In genomic region chr11:4220443-4221400, GRCm38 (mm10) we compare ENCODE assay signal across 9 mouse cellular contexts. TPM values are rescaled to one million over a fixed set of nuclear protein-coding genes. Genes with fewer than 3 reads are reported as not detected.
DNase-seq lines count a peak whose midpoint lies in the region; ATAC-seq and TF ChIP-seq lines count a peak whose summit lies in the region.
"Had no signal": no experiment of that assay in that cellular context is flagged by ENCODE, and none has a peak within 500 bp of the region (broad histone marks: within the 10 kb centered on the region; RNA-seq: fewer than 3 reads in every experiment).

No protein-coding gene starts in this region.

- 0 out of 2 replicates have a peak, but pooled peaks have one; percentile 13 for TF ChIP-seq EP300 in heart, adult 2 months (IDR thresholded peaks at IDR 0.05; ENCODE audit: insufficient read depth, low read depth, low read length)

- no peak overlapping the region for H3K27ac ChIP-seq in heart, embryonic 11.5 days (ENCODE audit: low read depth, low read length)
- H3K27ac ChIP-seq in heart, adult 2 months: no peak overlapping the region

- H3K79me2 ChIP-seq in heart, adult 2 months (replicated peaks; ENCODE audit: control insufficient read depth, insufficient read depth, low read length): no peaks in the 10 kb centered on the region

- DNase-seq in heart, adult 18-20 months: peak; percentile 79 to 92
- peak; percentile 66 for DNase-seq in WW6 (ENCODE audit: low read depth, low spot score)
- peak; percentile 91 to 94 for DNase-seq in cerebellum, postnatal 14 days
- DNase-seq in heart, adult 2 months: peak; percentile 78 to 88
- peak; percentile 61 for DNase-seq in layer of hippocampus, adult 9-10 months (ENCODE audit: low spot score)
- peak; percentile 91 to 94 for DNase-seq in spleen, postnatal 10 days (ENCODE audit: low spot score in 2 of 2)

- 0 out of 2 replicates have a peak, but pooled peaks cover 9% of the 10 kb centered on the region for H3K27me3 ChIP-seq in heart, embryonic 11.5 days (ENCODE audit: control insufficient read depth, insufficient read depth, low read length)
- no peaks in the 10 kb centered on the region for H3K27me3 ChIP-seq in heart, adult 2 months (ENCODE audit: control insufficient read depth, insufficient read depth, low read length)

- H3K9ac ChIP-seq in heart, embryonic 11.5 days (ENCODE audit: low read depth, low read length): no peak overlapping the region
- H3K9ac ChIP-seq in heart, adult 2 months (ENCODE audit: low read depth, low read length): no peak overlapping the region
- H3K9ac ChIP-seq: liver, embryonic 15.5 days had no signal

- no peak for ATAC-seq in heart, embryonic 11.5 days (replicated peaks; ENCODE audit: insufficient number of reproducible peaks, low FRiP score, low TSS enrichment)
- peak; percentile 73 for ATAC-seq in megakaryocyte, adult 5-6 weeks (ENCODE audit: poor library complexity, severe bottlenecking)

- no peaks in the 10 kb centered on the region for H3K36me3 ChIP-seq in heart, embryonic 11.5 days (ENCODE audit: control insufficient read depth, insufficient read depth, low read length)
- H3K36me3 ChIP-seq in heart, adult 2 months (ENCODE audit: control insufficient read depth, insufficient read depth, low read length): peaks cover 2% of the 10 kb centered on the region; the same call in 1 of the 2 replicates
- H3K36me3 ChIP-seq: liver, embryonic 15.5 days had no signal

- 0 out of 2 replicates have a peak, but pooled peaks cover 10% of the 10 kb centered on the region for H3K4me1 ChIP-seq in heart, embryonic 11.5 days (ENCODE audit: control insufficient read depth, insufficient read depth, low read length)
- peaks cover 12% of the 10 kb centered on the region for H3K4me1 ChIP-seq in heart, adult 2 months (ENCODE audit: control insufficient read depth, insufficient read depth, low read length)

- no peak overlapping the region for H3K4me2 ChIP-seq in heart, embryonic 11.5 days
- H3K4me2 ChIP-seq: liver, embryonic 15.5 days had no signal

- TF ChIP-seq CTCF in heart, adult 2 months (IDR thresholded peaks at IDR 0.05): peak; percentile 96

- no peak overlapping the region for H3K4me3 ChIP-seq in heart, embryonic 11.5 days (ENCODE audit: low read depth, low read length)
- no peak overlapping the region for H3K4me3 ChIP-seq in heart, adult 2 months
- H3K4me3 ChIP-seq: liver, embryonic 15.5 days had no signal

- WGBS in heart, embryonic 11.5 days (ENCODE audit: insufficient replicate concordance): 48% methylated on average over 28 of the region's 28 CpGs
- WGBS in heart, adult 2 months: 60% methylated on average over 28 of the region's 28 CpGs

- no peak for TF ChIP-seq POLR2A in heart, adult 2 months (IDR thresholded peaks at IDR 0.05; ENCODE audit: insufficient read depth, low read depth, low read length)

- 0 out of 2 replicates have a peak, but pooled peaks cover 2% of the 10 kb centered on the region for H3K9me3 ChIP-seq in heart, embryonic 11.5 days (replicated peaks; ENCODE audit: control insufficient read depth, low read length)
- H3K9me3 ChIP-seq: liver, embryonic 15.5 days had no signal

- intact Hi-C loops in heart, adult 2 months (cut with DNase I): loop anchor here (1.0 kb wide), 1 partner anchor 38 kb away; no protein-coding TSS in a partner anchor

RNA-seq across cellular contexts. Expression of gene Castor1, which starts 2.7 kb away (rescaled TPM):
- 1 to 10 TPM; 5.7 to 5.9 TPM for total RNA-seq in heart, adult 18-20 months (2021)
- polyA plus RNA-seq in heart, embryonic 11.5 days (2014; fragmentation: Nextera tagmentation; extraction: Ambion mirVana): 2.2 and 2.5 TPM in 2 replicates
- total RNA-seq in heart, adult 2 months (2021): 1 to 10 TPM; 4.0 to 5.9 TPM
- 10.7 and 13.5 TPM in 2 replicates for polyA plus RNA-seq in heart, adult 2 months (2012; rRNA removed)
- 1.2 and 1.3 TPM in 2 replicates for total RNA-seq in megakaryocyte, adult 5-6 weeks (2015)
- total RNA-seq in megakaryocyte, adult 5-6 weeks (2017): 1.1 and 2.3 TPM in 2 replicates

RNA-seq across cellular contexts. Expression of gene Osm, which starts 15.5 kb away (rescaled TPM):
- under 1 TPM in 1 of 2 experiments, not detected in 1; 0.15 TPM for total RNA-seq in heart, adult 18-20 months (2021)
- 0.10 and 0.11 TPM in 2 replicates for polyA plus RNA-seq in heart, embryonic 11.5 days (2014; fragmentation: Nextera tagmentation; extraction: Ambion mirVana)
- under 1 TPM; 0.13 to 0.14 TPM for total RNA-seq in heart, adult 2 months (2021)
- 0.14 and 0.15 TPM in 2 replicates for polyA plus RNA-seq in heart, adult 2 months (2012; rRNA removed)
- total RNA-seq in megakaryocyte, adult 5-6 weeks (2015): 26.6 and 34.4 TPM in 2 replicates
- 31.9 and 39.2 TPM in 2 replicates for total RNA-seq in megakaryocyte, adult 5-6 weeks (2017)

RNA-seq across cellular contexts. Expression of gene Tbc1d10a, which starts 34.1 kb away (rescaled TPM):
- total RNA-seq in heart, adult 18-20 months (2021): 10 to 100 TPM; 11.5 to 11.9 TPM
- polyA plus RNA-seq in heart, embryonic 11.5 days (2014; fragmentation: Nextera tagmentation; extraction: Ambion mirVana): 8.5 and 10.1 TPM in 2 replicates
- 10 to 100 TPM; 10.1 to 10.7 TPM for total RNA-seq in heart, adult 2 months (2021)
- 17.3 and 22.3 TPM in 2 replicates for polyA plus RNA-seq in heart, adult 2 months (2012; rRNA removed)
- total RNA-seq in megakaryocyte, adult 5-6 weeks (2015): 2.5 and 3.8 TPM in 2 replicates
- total RNA-seq in megakaryocyte, adult 5-6 weeks (2017): 5.5 and 8.3 TPM in 2 replicates

RNA-seq across cellular contexts. Expression of gene Lif, which starts 36.6 kb away (rescaled TPM):
- total RNA-seq in heart, adult 18-20 months (2021): under 1 TPM; 0.10 TPM
- 0.06 and 0.11 TPM in 2 replicates for polyA plus RNA-seq in heart, embryonic 11.5 days (2014; fragmentation: Nextera tagmentation; extraction: Ambion mirVana)
- under 1 TPM; 0.21 to 0.36 TPM for total RNA-seq in heart, adult 2 months (2021)
- polyA plus RNA-seq in heart, adult 2 months (2012; rRNA removed): 1.5 TPM in 2 replicates
- 0.18 and 0.31 TPM in 2 replicates for total RNA-seq in megakaryocyte, adult 5-6 weeks (2015)
- 1.1 and 6.7 TPM in 2 replicates for total RNA-seq in megakaryocyte, adult 5-6 weeks (2017)
- polyA plus RNA-seq: liver, embryonic 15.5 days had no signal

Comparison
In these comparisons a context has a peak if more than half of its experiments do, and no peak if none do; other contexts are left out.
1. RNA of gene Osm, which starts 15.5 kb away (total RNA-seq): 26.6 to 39.2 TPM in megakaryocyte, adult 5-6 weeks; 0.15 TPM in heart, adult 18-20 months and 0.13 to 0.14 TPM in heart, adult 2 months; every median in the first group is over 10 times any median in the second.
2. Peak in every context shown above with its lines, with median percentiles within 50 percentile points of each other: DNase-seq.